Mouse (Mus musculus) heart, postnatal 10 days (tissue): ENCODE results near the gene Higd2a. TPM values are rescaled to one million over a fixed set of nuclear protein-coding genes. Genes with fewer than 3 reads are reported as not detected.

Source experiments
- DNase-seq, 2 experiments: peaks; one replicate each; pipeline ENCODE4 v3.0.0; 2021
- intact Hi-C: fragments of 180-260 bp; cut with DNase I; formaldehyde crosslinking; loops from one replicate; pipeline ENCODE4 v1.15.1; 2025
- total RNA-seq, 2 experiments: library from RNA; stranded (reverse); gene quantifications; 2 replicates each; pipeline ENCODE4 v1.2.3; 2021

The Higd2a gene
- 100 to 1,000 TPM; 236 to 244 TPM for total RNA-seq

DNA sequence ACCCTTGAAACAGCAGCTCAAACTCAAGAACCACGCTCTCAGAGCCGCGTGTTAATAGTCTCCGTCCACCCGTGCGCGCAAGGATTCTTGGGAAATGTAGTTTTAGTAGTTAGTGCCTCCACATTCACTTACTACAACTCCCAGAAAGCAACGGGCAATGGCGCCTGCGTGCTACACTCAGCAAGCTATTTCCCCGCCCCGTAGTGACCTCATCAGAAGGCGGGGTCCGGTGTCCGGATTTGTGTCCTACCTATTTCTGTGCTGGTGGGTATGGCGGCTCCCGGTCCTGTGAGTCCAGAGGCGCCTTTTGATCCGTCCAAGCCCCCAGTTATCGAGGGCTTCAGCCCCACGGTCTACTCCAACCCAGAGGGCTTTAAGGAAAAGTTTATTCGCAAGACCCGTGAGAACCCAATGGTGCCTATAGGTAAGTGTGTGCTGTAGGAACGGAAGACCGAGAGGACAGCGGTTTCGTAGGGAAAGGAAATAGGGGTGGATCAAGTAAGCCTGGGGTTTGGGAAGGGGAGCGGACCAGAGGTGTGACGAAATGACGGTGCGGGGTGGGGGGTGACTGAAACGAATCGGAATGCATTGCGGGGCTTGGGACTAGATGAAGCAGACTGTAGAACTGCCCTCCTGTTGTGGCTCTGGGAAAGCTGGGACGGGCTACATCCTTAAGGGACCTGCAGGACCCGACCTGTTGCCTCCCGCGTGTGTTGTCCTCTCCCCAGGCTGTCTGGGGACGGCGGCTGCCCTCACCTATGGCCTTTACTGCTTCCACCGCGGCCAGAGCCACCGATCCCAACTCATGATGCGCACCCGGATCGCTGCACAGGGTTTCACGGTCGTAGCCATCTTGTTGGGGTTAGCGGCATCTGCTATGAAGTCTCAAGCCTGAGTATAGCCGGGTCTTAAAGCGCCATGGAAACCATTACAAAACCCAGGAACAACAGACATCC lies at the start of gene Higd2a, which contains the start of gene Nop16:
Higd2a (plus strand) TSS at position 212 of the 956 bp plus-strand sequence.
Nop16 (minus strand) TSS at position 95 of the 956 bp plus-strand sequence.
- intact Hi-C loops, result no loop called here
- DNase-seq, result peak; percentile 98 to 99

- no peak for DNase-seq
- intact Hi-C loops, result no loop called here
Observed at GRCm38 (mm10) chr13:54548036-54548435, 42.0 kb upstream of the Higd2a start.

DNA sequence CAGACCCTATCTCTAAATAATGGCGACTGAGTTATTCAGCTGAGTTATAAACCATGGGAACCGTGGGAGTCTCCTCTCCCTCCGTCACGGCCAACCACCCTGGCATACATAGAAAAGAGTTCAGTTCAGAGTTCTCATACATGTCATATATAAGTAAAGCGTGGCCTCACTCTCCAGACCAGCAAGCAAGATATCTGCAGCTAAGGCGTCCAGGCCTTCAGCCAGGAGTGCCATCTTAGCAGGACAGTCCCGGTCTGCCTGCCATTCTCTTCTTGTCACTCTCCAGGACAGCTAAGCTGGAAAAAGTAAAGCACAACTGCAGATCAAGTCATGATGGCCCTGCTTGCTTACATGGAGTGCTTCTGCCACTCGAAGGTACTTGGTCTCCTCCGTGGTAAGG lies 33.8 kb upstream of the Higd2a start:
- intact Hi-C loops, result no loop called here
- no peak for DNase-seq

- peak; percentile 77 to 81 for DNase-seq
- intact Hi-C loops, result no loop called here
Observed at GRCm38 (mm10) chr13:54556796-54557195, 33.2 kb upstream of the Higd2a start.

DNA sequence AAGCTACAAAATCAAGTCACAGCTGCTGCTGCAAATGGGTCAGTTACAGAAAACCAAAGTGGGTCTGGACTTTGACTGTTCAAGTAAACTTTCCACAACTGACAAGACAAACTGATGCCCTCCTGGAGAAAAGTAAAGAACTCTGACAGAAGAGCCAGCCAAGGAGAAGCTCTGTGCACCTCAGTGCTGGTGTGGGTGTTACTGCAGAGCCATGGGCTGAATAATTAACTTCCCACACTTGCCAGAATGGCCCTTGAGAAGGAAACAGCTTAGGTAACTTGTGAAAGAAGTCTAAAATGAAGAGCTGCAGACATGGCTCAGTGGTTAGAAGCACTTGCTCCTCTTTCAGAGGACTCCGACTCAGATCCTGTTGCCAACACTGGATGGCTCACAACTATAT lies 32.4 kb upstream of the Higd2a start:
- intact Hi-C loops, result no loop called here
- no peak for DNase-seq

GRCm38 (mm10) chr13:54559656-54560055 lies 30.4 kb upstream of the Higd2a start:
- intact Hi-C loops, result loop anchor here (5.0 kb wide), 1 partner anchor 92 kb away; the partner anchor contains the start of gene Thoc3
- DNase-seq, result no peak

GRCm38 (mm10) chr13:54560608-54561007 lies 29.4 kb upstream of the Higd2a start:
- intact Hi-C loops, result loop anchor here (5.0 kb wide), 1 partner anchor 93 kb away; the partner anchor contains the start of gene Thoc3
- no peak for DNase-seq

- intact Hi-C loops, result loop anchor here (5.0 kb wide), 1 partner anchor 95 kb away; the partner anchor contains the start of gene Thoc3
- no peak for DNase-seq
Observed at GRCm38 (mm10) chr13:54562562-54562961, 27.4 kb upstream of the Higd2a start.

GRCm38 (mm10) chr13:54564232-54565200 lies 25.5 kb upstream of the Higd2a start:
- intact Hi-C loops, result loop anchor here (2.0 to 5.0 kb wide), 2 partner anchors 56 to 97 kb away; partner anchors contain the start of genes Faf2 and Thoc3
- no peak for DNase-seq

- peak; percentile 96 to 97 for DNase-seq
- intact Hi-C loops, result loop anchor here (2.0 kb wide), 1 partner anchor 56 kb away; the partner anchor contains the start of gene Faf2
Observed at GRCm38 (mm10) chr13:54565201-54565581, 24.8 kb upstream of the Higd2a start, which contains the start of gene 4833439L19Rik. TSS of gene 4833439L19Rik (minus strand) at chr13:54565435.

GRCm38 (mm10) chr13:54565594-54566345 lies 24.2 kb upstream of the Higd2a start:
- peak in 1 of 2 experiments; percentile 57 for DNase-seq

GRCm38 (mm10) chr13:54568380-54568779 lies 21.6 kb upstream of the Higd2a start:
- intact Hi-C loops, result no loop called here
- DNase-seq, result no peak

More at GRCm38 (mm10) chr13:54565594-54566345, 24.2 kb upstream of the Higd2a start:
- intact Hi-C loops, result loop anchor here (2.0 kb wide), 1 partner anchor 55 kb away; the partner anchor contains the start of gene Faf2

DNA sequence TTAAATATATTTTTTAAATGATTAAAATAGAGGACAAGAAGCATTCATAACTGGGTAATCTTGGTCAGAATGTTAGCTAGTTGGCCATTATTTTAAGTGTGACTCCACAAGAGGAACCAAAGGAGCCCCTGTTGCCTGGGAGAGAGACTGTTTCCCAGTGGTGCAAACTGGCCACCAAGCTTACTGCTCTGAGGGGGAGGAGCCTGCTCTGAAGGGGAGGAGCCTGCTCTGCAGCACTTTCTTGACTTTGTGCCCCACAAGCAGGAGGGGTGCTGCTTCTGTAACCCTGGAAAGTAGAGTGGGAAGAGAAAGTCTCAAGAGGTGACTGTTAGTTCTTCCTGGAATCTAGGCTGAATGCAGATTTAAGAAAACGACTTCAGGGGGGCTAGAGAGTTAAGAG lies 20.7 kb upstream of the Higd2a start:
- intact Hi-C loops, result no loop called here
- DNase-seq, result no peak

GRCm38 (mm10) chr13:54570736-54571135 lies 19.3 kb upstream of the Higd2a start:
- intact Hi-C loops, result no loop called here
- DNase-seq, result no peak

DNA sequence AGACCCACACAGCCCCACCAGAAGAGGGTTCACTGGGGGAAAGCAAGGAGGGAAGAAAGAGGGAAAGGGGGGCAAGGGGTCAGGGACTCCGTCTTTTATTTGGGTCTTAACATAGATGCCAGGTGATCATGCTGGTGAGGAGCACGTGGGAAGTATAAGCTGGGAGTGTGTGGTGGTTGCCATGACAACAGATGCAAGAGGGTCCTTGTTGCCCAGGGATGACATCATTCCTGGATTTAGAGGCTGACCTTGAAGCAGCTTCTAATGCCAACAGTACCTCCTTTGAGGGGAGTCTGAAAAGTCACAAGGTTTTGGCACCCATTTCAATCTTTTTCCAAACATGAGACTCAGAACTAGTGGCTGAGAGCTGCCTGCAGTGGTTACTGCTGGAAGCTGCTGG lies 18.4 kb upstream of the Higd2a start:
- intact Hi-C loops, result no loop called here
- DNase-seq, result no peak

DNA sequence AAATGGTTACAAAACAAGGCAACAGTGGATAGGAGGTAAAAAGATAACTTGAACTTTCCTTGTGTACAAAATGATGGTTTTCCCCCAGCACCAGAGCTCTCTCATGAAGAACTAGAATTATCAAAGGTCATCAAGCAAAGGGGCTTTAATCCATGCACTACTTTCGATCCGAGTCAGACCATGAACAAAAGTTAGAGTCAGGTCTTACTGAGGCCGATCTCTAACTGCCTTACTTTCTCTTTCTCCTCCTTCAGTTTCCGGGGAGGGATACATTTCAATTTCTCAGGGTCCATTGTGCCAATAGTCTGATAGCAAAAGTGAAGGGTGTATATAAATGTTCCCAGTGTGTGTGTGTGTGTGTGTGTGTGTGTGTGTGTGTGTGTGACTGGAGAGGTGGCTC lies 17.4 kb upstream of the Higd2a start:
- no peak for DNase-seq
- intact Hi-C loops, result no loop called here

- peak; percentile 84 to 86 for DNase-seq
- intact Hi-C loops, result loop anchor here (5.0 kb wide), 1 partner anchor 47 kb away; the partner anchor contains the start of gene Faf2
Observed at GRCm38 (mm10) chr13:54574854-54575481, 15.0 kb upstream of the Higd2a start, which contains the start of gene Arl10. TSS of gene Arl10 (plus strand) at chr13:54575015.

DNA sequence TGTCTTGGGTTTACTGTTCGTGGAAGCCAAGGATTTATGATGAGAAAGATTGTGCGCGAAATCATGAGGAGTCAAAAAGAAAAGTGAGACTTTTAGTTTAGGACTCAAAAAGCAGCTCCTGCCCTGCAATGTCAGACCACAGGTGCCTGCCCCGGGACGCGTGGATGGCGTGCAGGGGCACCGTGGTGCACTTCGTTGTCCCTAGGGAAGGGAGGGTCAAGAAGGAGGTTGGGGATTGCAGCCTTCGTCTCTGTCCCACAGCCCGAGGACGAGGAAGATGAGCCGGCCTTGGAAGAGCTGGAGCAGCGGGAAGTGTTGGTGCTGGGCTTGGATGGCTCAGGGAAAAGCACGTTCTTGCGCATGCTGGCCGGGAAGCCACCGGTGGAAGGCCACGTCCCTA lies 14.5 kb upstream of the Higd2a start:
- no peak for DNase-seq
- intact Hi-C loops, result loop anchor here (5.0 kb wide), 1 partner anchor 47 kb away; the partner anchor contains the start of gene Faf2
